Mouse (Mus musculus) heart, adult 18-20 months (tissue): ENCODE measurements at regions not wholly inside any gene's neighbourhood (a gene's known extent, or its start where the extent isn't known, plus 50 kb on each side); places are given as distances from the start of the nearest gene placed in this dataset.
A peak's percentile ranks its signal among the peaks of the same experiment; 100 is the strongest.
"Not testable (repeated sequence)": the region's sequence is repeated elsewhere in the genome, so short reads cannot be mapped to it uniquely, and the experiment has no call there.

Experiments used
- DNase-seq, 2 experiments: peaks; one replicate each; pipeline ENCODE4 v3.0.0; 2021 to 2022; ENCODE audit warnings: mixed read lengths in 1 of 2

DNA sequence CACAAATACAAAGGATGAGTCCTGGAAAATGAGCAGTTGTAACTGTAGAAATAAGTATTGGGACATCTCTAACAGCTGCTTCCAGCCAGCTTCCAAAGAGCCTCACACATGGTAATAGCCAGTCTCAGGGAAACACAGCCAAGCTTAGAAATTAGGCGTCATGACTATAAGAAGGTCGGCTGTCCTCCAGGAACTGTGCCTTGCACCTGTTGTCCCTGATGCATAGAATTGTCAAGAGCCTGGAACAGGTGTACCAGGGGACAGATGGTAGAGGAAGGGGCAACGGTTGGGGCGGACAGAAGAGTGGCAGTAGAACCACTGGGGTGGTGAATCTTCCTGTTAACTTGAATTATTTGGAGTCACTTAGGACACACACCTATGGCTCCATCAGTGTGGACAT, 162.1 kb downstream of the Trib2 start:
- no peak for DNase-seq

DNA sequence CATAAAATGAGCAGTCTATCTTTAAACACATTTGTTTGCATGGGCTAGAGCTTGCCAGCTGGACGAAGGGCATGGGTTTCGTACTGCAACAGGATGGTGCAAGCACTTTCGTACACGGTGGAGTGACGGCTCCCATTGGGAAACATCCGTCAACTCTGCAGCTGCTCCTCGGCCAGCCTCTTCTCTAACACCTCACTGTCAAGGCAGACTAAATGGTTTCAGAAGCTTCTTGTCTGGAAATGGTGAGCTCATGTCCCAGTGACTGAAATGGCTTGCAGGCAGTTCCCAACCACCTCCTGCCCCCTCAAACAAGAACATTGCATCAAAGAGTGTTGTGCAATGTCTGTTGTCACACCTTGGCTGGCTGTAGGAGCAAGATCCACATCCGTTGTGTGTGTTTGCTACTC, 163.4 kb downstream of the Trib2 start:
- peak; percentile 51 to 60 for DNase-seq

DNA sequence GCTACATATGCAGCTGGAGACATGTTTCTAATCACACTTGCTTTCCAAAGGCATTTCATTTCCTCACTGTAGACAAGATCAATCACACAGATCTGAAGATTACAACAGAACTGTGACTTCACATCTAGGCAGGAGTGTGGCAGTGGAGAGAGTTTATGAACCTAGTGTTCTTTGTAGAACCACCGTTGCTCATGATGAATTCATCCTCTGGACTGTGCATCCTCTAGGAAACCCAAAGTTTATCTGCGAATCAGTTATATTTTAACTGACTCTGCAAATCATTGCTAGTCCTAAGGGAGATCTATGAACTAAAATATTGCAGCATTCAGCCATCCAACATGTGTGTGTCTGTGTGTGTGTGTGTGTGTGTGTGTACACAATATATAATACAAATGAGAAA, 165.4 kb downstream of the Trib2 start:
- no peak for DNase-seq

DNA sequence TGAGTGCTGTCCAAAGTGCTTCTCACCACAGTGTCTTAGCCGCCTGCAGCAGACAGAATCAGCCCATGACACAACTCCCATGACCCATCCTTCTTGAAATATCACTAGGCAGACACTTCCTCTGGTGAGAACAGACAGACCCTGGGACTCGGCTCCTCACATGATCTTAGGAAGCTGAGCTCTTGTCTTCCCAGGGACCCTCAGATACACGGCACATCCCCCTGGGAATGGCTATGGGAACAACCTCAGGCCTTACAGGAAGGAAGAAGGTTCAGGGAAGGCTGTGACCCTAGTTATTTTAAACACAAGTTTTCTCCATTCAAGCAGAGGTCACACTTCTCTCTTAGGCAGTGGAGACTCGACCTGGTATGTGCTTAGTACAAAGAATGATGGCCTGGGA, 166.8 kb downstream of the Trib2 start:
- peak in 1 of 2 experiments; percentile 58 for DNase-seq

DNA sequence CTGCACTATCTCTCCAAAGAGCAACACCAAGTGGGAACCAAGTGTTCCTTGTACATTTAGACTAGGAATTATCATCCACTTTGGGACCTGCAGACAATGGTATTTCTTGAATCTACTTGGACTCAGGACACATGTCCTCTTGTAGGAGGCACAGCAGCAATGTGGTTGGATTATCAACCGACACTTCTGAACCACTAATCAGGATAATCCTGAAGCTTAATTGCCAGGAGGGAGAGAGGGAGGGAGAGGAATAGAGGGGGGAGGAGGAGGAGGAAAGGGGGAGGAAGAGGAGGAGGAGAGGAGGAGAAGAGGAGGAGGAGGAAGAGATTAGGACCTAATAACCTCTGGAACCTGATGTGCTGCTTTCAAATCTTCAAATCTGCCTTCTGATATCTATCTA, 167.5 kb downstream of the Trib2 start:
- no peak for DNase-seq

DNA sequence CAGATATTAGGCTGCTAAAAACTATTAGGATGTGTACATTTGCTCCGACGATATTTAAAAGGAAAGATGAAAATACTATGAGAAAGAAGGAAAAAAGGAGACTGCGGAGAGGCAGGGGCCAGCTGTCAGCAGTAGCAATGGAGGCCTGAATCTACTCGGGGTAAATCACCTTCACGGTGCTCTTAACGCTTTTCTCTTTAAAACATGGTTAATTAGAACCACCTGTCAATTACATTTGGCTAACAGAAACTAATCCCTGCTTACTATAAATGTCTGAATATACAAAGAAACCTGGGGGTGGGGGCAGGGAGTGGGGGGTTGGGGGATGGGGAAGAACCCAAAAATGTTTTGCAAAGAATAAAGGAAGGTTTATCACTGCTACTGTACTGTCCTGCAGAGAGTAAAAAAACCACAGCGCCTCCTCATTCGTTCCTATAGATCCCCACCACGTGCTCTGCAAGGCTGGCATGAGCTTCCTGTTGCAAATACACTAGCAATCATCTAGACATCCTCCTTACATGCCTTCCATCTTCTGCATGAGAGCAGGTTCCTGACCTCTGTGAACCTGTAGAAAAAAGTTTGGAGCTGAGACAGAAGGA, 172.5 kb downstream of the Trib2 start:
- no peak for DNase-seq

DNA sequence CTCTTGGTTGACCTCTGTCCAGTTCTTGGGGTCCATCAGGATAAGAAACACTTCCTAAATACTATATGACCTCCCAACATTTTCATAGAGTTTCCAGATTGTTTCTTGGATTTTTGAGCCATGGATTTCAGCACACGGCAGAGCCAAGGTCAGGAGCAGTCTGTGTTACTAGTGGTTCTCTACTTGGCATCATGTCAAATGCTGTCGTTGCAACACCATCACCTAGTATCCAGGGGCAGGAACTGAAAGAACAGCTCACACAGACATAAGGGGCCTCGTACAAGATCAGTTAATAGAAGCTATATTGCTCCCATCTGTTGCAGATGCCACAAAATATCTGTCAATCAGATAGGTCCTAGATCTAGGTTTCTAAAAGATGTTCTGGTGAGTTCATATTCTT, 173.1 kb downstream of the Trib2 start:
- DNase-seq, result peak in 1 of 2 experiments; percentile 13

DNA sequence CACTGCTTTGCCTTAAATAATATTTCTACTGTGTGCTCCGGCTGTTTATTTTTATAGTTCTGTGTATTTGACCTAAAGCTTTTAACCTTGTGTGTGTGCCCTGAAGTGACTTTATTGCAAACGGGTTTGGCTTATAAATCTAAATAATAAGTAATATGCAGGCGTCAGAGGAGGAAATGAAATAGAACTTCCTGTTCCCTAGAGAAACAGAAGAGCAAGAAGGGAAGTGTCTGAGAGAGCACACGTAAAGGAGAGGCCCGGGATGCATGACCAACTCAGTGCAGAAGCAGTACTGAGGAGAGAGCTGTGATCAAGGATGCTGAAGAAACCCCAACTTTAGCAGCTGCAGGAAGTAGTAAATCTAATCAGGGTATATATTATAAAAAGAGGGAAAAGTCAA, 176.4 kb downstream of the Trib2 start:
- DNase-seq, result no peak

DNA sequence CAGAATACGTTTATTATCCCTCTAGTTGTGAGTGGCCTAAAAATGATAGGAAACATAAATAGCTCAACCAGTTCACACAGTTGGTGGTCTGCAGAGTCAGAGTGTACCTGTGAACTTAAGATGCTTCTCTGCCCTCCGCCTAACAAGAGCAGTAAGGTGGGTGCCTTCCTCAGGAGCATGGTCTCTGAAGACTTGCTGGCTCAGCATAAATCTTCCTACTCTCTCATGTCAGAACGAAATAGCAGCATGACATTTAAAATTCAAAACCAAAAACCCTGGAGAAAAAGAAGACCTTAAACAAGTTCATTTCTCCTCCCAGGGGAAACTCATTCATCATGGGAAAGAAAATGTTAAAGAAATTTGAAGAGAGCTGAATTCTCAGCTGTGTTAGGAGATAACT, 186.8 kb downstream of the Trib2 start:
- no peak for DNase-seq

DNA sequence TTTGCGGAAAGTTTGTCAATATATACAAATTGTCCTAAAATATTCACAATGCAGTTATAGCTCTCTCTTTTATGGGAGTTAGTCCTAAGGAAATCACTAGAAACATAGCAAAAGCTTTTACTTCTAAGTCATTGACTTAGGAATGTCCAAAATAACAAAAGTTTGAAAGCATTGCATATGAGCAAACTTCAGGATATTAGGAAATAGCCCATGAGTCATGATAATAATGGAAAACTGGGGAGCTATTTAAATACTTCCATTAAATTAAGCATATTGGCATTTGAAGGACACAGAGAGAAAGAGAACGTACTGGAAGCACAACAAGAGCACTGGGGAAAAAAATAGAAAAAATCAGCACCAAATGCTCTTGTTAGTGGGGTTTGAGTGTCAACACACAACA, 197.2 kb downstream of the Trib2 start:
- DNase-seq, result no peak

DNA sequence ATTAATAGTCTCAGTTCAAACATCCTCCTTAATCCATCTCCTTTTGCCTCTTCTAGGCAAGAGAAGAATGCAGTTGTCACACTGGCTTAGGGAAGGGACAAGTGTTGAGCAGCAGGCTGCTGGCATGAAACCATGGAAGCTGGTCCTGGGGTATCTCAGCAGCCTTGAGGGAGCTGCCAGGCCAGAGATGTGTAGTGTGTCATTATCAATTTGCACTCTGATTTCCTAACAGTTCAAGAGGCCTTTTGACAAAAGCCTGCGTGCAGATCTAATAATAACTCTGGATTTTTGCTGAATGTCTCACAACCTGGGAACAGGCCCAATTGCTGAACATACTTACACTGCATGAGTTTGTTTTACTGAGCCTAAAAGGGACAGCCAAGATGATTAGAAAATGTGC, 199.4 kb downstream of the Trib2 start:
- DNase-seq, result peak; percentile 72 to 88

DNA sequence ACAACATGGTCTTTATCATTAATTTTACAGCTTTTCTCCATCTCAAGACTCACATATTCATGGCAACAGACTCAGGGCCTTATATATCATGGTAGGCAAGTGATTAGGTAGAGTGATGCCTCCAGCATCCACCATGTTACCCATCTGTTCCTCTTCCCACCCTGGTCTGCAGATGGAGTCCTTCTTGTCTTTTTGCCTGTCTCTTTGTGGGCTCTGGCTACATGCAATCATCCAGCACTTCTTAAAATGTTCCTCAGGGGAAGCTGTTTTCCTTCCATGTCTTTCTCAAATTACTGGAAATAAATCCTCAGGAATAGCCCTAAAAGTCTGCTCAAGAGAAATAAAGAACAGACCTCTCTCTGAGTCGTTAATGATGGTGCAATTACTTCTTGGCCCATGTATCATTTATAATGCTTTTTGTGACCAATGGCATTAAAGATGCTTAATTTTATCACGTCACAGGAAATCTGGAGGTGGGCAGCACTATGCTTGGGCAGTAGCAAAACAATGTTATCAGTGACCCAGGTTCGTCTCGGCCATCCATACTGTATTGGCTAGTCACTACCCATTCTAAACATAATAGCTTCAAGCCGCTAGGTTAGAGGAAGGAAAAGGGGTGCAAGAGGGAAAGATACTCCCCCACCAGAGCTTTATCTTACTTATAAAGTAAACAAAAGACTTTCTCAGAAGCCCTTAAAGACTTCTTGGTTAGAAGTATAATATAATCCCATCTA, 204.7 kb downstream of the Trib2 start:
- no peak for DNase-seq

DNA sequence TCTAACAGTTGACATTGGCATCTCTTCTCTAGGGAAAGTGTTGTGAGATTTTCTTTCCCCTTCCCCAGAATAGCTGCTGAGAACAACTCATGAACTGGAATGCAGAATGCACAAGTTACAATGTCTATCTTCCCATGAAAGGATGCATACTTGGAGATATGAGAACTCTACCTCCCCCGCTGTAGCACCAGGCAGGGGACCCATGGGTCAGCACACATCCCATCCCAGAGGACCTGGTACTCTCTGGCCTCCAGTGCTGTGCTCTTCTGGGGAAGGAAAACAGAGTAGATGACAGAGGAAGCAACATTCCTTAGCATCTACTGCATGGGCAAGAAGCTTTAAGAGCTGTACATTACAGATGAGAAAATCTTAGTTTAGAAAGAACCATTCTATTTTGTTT, 209.6 kb downstream of the Trib2 start:
- no peak for DNase-seq

DNA sequence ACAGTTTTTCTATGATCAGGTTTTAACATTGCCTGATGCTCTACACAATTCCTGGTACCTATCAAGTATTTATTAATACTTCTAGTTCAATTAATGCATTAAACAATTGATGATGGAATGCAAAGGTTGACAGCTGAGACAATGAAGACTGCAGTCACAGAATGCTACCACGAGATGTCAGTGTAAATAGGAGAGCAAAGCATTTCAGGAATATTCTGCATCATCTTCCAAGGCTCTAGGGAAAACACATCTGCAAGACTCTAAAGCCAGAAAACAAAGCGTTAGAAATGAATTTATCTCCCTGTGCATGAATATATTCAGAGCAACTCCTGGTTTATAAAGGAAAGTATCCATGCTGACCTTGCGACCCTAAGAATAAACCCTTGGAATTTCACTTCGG, 210.6 kb downstream of the Trib2 start:
- peak; percentile 54 to 64 for DNase-seq

DNA sequence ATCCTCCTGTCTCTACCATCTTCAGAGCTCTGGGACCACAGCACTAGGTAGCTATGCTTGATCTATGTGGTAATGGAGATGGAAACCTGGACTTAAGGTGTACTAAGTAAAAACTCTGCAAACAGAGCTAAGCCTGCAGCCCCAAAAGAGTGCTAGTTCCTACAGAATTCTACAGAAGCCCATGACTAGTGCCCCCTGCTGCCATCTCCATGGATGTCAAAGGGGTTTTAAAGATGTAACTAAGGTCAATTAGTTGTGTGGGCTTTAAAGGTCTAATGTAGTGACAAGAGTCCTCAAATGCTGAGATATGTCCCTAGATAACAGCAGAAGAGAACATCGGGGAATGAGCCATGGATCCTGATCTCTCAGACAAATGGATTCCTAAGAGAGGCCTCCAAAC, 212.1 kb downstream of the Trib2 start:
- DNase-seq, result no peak

DNA sequence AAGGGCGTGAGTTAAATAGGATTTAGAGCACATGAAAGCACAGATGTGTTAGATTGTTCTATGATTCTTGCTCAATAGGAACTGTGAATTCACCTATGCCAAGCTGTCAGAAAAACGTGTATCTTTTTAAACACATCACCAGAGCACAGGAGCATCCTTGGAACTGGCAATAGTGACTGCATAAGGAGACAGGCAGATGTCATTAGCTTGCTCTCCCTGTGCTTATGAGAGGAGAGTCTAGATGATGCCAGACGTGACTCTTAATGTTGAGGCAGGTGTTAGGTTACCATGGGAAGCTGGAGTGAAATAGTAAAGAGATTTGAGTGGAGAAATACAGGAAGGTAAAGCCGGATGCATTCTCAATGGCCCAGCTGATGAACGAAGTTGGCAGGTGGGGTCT, 212.8 kb downstream of the Trib2 start:
- no peak for DNase-seq

DNA sequence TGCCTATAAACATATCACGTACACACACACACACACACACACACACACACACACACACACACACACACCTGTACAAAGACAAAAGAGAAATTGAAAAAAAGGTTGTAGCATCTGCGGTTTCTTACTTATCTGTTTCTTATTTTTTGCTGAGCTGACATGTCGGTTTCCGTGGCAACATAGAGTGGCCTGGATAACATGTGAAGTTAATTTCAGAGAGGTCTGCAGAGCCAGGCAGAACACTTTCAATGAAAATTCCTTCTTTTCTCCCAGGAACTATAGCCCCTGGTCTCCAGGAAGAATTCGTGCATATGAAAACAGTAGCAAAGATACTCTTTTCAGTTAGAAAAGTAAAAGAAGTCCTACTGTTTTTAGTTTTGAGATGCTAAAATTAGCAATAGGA, 213.4 kb downstream of the Trib2 start:
- no peak for DNase-seq

DNA sequence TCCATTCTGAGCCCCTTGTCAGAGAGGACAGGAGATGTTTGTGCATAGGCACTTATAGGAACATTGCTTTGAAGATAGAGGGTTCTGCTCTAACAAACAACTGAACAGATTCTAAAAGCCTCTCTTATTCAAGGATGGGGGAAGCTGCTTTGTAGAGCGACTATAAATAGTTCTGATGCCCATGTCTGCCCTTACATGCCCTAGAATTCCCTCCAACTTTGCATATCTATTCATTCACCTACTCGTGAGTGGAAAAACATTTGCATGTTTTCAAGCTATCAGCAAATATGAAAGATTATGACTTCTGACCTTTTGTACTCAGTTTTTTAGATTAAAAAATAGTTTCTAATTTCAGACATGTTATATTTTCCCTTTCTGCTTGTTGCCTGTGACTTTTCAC, 222.0 kb downstream of the Trib2 start:
- DNase-seq, result peak; percentile 17 to 28

DNA sequence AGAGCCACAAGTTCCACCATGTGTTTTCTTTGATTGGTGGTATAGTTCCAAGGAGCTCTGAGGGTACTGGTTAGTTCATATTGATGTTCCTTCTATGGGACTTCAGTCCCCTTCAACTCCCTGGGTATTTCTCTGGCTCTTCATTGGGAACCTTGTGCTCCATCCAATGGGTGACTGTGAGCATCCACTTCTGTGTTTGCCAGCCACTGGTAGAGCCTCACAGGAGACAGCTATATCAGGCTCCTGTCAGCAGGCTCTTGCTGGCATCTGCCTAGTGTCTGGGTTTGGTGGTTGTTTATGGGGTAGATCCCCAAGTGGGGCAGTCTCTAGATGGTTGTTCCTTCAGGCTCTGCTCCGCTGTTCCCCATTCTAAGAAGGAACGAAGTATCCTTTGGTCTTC, 228.9 kb downstream of the Trib2 start:
- not testable (repeated sequence) for DNase-seq

DNA sequence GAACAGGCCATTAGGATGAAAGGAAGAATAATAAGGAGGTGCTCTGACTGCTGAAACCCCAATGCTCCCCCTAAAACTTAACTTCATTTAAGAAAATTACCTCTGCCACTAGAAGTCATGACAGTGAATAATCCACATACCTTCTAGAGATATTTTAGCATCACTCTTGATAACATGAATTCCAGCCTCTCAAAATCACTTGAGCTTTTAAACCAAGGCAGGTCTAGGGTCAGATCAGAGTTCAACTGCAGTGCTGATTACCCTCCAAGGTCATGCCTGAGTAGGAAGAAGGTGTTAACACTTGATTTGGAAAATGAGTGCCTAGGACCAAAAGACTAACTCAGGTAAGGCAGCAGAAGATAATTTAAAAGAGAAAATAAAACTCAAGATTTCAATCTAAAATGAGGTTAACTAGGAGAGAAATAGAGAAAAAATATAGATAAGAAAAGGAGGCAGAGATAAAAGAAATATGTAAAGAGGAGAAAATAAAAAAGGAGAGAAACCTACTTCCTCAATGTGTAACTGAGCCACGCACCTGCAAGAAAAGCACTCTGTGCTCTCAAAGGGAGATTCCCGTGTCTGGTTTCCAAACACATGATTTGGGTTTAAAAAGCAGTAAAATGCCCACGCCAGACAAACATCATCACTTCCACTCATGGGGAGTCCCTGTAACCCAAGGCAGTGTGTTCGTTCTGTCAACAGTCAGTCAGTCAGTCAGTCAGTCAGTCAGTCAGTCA, 229.8 kb downstream of the Trib2 start:
- no peak for DNase-seq

DNA sequence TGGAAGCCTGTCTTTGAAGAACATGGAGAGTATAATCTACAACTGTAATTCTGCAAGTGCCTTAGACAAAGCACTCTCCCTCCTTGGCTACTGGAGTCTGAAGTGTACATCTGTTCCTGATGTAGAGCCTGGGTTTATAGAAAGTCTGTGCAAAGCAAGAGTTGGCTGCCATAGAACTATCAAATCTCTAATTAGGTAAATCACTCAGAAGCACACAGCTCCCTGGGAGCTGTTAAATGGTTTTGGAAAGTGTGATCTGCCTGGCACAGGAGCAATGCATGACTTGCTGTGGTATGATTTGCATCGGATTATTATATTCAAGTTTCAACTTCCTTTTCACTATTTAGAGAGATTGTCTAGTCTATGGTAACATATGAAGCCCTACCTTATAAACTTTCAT, 230.9 kb downstream of the Trib2 start:
- DNase-seq, result no peak

DNA sequence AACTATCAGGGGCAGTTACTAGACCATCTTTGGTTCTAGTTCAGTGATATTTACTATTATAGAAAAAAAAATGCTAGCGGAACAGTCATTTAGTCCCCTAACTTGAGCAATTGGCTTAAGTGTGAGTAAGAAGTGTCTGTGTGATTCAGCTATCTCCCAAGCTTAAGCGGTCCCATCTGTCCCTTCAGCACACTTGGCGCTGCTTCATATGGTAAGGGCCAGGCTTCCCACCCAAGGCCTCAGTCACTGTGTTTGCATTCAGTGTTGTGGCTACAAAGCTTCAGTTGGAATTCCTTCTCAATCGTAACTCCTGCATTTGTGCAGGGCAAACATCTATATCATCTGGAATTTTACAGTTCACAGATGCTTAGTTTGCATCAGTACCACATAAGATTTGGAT, 232.0 kb downstream of the Trib2 start:
- no peak for DNase-seq

DNA sequence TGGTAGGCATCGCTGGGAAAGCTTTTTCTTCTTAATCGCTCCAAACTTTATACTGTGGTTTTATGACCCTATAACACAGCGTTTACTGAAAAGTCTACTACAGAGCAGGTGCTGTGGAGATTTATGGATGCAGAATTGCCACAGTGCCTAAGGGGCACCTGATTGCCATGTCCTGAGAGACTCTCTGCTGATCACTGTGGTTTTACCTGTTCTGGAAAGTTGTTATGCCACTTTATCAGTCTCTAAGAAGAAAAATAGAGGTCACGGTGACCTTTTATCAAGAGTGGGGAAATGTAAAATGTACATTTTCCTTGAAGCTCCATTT, 250.0 kb downstream of the Trib2 start:
- no peak for DNase-seq
